Mouse (Mus musculus) bone marrow macrophage, adult 2 months (primary cell): ENCODE measurements around the gene Nhlrc1.

Experiments used
- CTCF ChIP-seq: IDR thresholded peaks from 2 replicates; pipeline ENCODE4 v1.5.1; 2012; ENCODE audit warnings: low read depth, mild to moderate bottlenecking, low read length, moderate library complexity
- POLR2A ChIP-seq: IDR thresholded peaks from 2 replicates; pipeline ENCODE4 v1.6.1; 2012; ENCODE audit warnings: mild to moderate bottlenecking, low read depth, low read length, borderline replicate concordance

DNA sequence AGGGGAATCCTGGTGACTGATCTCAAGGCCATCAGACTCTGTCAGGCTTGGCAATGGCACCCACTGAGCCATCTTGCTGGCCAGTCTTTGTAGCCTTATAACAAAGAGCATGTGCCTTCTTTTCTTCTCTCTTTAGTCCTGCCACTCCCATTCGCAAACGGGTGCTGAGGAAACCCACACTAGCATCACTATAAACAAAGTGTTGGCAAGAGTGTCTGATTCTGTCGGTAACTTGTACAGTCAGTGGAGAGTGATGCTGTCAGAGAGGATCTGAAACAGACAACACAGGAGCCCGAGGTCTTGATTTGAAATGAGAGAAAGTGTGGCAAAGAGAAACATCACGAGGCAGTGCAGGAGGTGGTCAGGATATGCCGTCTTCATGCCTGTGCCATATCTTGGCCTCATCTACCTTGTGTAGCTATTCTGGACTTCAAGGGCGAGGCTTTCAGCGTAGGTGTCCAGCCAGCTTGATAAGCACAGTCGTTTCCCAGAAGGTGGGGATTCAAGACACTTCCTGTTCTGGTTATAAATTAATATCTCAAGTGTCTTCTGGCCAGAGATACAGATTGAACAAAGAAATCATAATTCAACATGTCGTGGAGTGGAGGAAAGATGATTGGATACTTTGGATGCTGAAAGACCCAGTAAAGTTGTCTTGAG is 44.2 kb downstream of the Nhlrc1 start:
- TF ChIP-seq POLR2A (no peak), CTCF (no peak)
